Mouse (Mus musculus) 3T3-L1 (cell line): Measurements from ENCODE around the gene Tgm1.
A peak's percentile ranks its signal among the peaks of the same experiment; 100 is the strongest.

Experiments used
- DNase-seq: peaks from one replicate; pipeline ENCODE4 v3.0.0-alpha.2; 2015; ENCODE audit warnings: low read depth, low spot score

Tgm1 gene

DNA sequence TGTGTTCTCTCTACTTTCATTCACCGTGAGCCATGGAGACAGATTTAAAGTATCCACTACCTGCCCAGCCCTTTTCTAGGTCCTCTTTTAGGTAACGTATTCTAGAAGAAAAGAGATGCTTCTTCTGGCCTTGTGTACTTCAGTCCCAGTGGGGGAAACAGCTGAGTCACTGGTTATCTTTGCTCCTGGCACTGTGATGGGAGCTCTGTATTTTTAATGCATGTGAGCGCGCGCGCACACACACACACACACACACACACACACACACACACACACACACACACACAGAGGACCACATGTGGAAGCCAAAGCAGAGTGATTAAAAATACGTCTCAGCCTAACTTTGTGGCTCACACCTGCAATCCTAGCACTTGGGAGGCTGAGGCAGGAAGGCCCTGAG, 9.7 kb upstream of the Tgm1 start:
- no peak for DNase-seq

DNA sequence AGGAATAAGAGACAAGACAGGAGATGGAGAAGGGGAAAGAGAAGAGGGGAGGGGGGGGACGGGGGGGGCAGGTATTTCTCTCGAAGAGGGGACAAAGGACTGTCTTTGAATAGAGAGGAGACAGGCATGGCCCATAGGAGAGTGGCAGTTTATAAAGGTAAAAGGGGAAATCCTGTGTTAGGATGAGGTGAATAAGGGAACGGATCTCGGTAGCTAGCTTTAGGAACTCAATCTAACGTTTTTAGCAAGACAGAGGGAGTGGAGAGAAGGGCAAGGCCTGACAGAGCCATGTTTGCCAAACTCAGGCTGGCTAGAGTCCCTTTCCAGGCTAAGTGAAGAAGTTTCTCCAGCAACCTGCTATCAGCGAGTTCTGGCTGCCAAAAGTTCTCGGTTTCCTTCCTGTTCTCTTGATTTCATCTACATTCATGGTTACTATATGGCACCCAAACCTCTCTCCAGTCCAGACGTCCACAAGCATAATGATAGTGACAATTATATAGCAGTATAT, 8.8 kb upstream of the Tgm1 start:
- DNase-seq: no peak

DNA sequence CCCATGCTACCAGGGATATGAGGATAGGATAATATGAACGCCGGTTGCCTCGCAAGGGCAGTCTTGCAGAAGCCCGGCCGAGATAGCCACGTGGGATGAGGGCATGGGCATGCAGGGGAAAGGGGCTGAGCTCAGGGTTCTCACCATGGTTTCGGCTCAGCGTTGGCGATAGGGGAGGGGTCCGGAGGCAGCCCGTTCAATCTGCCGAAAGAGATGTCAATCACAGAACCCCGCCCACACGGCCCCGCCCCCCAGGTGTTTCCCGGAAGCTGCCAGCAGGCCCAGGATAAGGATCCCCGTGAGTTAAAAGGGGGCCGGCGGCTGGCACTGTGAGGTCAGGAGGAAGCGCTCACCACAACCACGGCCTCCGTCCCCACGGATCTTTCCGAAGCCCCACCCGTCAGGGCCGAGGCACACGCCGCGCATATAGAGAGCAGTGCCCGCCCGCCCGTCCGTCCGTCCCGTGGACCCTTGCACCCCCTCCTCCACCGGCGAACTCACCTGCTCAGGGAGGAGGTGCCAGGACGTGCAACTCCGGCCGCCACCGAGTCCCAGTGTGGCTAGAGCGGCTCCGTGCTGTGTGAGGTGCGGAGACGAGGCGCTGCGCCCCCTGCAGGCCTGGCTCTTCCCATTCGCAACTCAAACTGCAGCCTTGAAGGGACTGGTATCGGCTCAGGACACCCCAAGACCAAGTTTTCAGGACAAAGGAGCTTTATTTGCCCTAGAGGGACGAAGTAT, 8.1 kb upstream of the Tgm1 start, which contains the start of gene Rabggta:
Gene Rabggta (minus strand): TSS at position 564 of the 738 bp plus-strand sequence.
- peak; percentile 85 for DNase-seq

DNA sequence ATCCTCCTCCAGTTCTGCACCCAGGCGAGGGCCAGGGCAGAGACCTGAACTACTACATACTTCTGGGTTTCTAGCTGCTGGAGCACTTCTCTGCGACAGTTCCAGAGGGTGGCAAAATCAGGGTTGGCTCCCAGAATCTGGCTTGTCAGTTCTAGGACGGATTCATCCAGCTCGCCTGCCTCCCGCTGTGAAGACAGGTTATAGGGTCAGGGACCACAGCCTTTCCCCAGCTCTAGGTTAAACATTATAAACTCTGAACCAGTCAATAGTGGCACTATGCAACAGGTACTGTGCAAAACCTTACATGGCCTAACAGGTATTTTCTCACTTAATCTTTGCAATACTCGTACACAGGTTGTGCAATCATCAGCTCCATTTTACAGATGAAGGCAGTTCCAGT, 7.3 kb upstream of the Tgm1 start:
- DNase-seq: no peak

DNA sequence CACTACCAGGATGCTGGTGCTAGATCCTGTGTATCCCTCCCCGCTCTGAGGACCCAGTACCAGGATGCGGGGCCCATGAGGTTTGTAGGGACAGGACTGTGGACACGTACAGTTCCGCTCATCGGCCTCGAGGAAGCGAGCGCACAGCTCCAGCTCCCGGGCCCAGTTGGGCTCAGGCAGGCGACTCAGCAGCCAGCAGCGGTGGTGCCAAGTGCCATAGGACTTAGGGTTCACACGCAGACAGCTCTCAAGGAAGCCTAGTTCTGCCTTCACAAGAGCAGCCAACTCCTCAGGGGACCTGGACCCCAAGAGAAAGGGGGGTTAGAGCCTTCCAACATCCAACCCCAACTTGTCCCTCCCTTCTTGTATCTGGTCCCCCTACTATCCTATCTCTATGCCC, 6.9 kb upstream of the Tgm1 start:
- no peak for DNase-seq

DNA sequence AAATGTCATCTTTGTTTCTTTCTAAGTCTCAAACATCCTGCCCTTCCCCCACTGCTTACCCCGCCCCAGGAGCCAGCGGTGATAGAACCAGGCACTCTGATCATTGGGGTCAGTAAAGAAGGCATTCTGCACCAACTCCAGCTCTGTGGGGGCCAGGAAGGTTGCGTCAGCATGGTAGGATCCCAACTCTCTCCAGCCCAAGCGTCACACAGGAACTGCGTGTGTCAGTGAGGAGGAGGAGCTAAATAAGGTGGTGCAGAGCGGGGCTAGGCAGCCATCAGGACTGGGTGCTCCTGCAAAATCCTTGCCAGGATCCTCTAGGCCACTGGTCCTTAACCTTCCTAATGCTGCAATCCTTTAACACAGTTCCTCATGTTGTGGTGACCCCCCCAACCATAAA, 6.0 kb upstream of the Tgm1 start:
- no peak for DNase-seq

DNA sequence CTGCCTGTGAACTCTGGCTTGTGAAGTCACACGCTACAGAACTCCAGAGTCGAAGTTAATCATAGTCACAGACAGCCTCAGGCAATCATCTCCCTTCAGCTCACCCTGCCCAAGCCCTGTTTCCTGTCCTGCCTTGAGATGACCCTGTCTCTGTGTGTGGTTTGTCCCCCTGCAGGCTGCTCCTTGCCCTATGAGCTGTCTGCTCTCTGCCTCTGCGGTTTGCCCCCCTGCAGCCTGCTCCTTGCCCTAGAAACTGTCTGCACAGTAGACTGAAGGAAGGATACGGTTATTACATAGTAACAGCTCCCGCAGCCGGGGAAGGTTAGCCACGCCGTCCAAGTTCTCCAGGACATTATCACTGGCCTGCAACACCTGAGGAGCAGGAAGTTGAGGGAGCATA, 3.2 kb upstream of the Tgm1 start:
- DNase-seq: no peak

DNA sequence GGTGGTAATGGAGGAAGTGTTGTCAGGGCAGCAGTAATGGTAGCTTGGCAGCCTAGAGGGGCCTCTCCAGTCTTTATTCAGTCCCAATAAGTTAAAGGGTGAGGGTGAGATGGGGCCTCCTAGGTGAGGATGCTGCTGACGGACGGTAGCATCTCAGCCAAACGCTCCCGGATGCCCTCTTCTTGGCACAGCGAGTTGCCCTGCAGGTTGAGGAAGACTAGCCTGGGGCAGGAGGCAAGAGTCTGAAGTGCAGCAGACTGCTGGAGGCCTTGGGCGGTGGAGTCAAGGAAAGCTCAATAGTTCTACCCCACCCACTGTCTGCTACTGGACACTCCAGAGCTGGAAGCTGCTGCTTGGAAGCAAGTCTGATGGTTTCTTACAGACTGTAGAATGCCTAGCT, 2.5 kb upstream of the Tgm1 start:
- no peak for DNase-seq

DNA sequence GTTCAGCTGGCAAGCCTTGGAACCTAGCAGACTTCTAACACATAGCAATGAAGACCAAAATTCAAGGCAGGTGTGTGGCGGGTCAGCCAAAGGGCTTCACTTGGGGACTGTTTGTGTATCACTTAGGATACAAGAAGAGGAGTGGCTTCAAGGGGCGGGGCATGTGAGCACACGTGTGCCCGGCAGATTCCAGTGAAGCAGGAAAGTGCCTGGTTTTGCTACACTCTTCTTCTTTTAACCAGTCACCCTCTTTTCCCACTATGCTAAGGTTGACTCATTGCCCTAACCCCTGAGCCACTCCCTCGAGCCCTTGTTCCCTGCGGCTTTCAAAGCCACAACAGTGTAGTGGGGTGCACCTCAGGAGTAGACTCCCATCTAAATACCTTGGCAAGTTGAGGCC, 1.2 kb upstream of the Tgm1 start:
- DNase-seq: peak; percentile 33

DNA sequence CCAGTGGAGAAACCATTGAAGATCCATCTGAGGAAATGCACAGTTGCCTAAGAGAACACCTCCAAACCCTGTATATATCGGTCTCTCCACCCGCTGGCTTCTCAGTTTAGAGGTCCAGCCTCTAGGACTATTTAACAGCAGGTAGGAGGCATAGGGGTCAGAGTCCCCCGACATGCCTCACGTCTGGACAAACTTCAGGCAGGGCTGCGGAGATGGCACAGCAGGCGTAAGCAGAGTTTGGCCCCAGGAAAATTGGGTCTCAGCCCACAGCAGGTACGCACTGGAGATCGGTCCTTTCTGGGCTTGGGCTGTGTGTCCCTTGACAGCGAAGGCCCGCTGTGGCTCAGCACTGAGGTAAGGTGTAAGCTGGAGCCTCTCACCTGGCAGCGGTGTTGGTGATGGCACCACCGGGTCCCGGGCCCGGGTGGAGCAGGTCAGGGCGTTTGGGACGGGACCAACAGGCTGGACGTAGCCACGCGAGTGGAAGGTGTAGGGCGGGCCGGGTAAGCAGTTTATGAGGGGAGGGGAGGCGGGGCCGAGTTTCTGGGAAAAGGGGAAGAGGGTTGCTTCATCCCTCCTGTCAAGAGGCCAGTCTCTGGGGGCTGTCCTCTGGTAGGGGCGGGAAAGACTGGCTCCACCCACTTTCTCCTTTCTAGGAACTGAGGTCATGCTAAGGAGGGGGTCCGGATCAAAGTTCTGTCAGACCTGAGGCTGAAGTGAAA, 558 bp downstream of the Tgm1 start:
- no peak for DNase-seq

DNA sequence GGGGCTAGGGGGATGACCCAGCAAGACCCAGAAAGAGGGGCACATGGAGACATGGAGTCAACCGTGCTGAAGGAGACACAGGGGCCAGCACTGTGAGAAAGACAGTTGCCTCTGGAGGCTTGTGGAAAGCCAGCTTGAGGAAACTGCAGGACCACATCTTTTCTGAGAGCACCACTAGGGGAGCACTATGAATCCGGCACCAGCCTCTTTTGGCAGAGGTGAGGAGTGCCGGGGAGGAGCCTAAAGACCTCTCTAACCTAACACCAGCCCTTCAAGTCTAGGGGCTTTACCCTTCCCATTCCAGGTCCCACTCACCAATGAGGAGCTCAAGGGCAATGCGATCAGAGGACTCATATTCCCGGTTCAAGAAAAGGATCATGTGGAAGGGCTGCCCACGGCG, 1.9 kb downstream of the Tgm1 start:
- DNase-seq: no peak

DNA sequence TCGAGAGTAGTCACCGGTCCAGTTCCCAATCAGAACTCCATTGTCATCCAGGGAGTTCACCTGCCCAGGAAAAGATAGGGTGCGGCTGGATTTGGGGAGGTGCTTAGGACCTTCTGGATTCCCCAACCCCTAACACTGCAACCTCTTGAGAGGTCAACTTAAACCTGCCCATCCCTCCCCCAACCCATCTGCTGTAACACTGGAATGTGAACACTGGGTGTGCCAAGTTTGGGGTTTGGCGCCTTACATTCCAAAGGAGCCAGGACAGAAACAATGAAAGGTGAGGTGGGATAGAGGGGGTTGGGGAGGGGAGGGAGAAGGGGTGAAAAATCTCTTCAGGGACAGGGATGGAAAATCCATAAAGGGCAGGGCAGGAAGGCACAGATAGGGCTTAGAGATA, 4.2 kb downstream of the Tgm1 start:
- no peak for DNase-seq

DNA sequence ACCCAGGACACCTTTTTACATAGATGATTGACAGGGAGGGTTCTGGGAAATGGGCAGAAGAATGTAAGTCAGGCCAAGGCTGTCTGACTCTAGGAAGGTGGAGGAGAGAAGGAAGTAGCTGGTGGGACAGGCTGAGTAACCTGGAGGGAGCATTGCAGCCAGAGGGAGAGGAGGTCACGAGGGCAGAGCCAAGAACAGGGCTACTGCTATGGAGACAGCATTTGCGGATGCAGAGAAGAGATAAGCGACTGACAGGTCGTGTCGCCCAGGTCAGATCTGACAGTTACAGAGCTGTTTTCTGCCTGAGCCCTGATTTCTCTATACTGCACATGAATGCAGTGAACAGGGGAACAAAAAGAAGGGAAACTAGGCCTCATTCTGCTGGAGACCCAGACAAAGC, 6.3 kb downstream of the Tgm1 start:
- DNase-seq: no peak

DNA sequence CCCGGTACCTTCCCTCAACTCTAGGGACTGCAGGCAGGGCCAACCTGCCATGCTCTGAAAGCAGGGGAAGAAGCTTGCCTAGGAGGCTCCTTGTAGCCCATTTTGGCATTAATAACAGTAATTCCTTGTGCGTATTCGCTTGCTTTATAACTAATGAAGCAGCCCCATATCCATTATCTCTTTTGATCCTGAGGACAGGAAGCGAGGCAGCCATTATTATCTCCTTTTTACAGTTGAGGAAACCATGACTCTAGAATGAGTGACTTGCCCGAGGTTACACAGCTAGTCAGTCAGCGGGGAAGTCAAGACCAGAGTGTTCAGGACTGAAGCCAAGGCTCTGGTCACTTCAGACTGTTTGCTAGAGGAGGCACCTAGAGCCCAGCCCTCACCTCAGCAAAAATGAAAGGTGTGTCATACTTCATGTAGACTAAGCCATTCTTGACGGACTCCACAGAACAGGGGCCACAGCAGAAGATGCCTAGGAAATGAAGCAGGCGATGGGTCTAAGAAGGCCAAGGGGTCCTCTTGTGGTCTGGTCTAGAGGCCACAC, 7.6 kb downstream of the Tgm1 start:
- no peak for DNase-seq

DNA sequence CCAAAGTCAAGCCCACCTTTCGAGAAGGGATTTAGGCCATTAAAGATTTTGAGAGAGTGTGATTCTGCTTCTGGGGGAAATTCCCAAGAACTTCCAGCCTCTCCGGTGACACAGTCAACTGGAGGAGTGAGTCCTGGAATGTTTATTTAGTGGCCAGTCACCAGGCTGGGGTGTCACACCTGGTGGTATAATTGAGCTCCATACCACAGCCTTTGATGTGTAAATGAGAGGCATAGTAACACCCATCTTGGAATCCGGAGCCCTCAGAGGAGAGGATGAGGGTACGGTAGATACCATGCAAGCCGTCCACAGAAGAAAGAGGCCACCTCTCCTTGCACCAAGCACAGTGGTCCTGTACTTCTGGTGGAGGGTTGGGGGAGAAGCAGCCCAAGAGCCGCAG, 11.0 kb downstream of the Tgm1 start:
- DNase-seq: no peak

DNA sequence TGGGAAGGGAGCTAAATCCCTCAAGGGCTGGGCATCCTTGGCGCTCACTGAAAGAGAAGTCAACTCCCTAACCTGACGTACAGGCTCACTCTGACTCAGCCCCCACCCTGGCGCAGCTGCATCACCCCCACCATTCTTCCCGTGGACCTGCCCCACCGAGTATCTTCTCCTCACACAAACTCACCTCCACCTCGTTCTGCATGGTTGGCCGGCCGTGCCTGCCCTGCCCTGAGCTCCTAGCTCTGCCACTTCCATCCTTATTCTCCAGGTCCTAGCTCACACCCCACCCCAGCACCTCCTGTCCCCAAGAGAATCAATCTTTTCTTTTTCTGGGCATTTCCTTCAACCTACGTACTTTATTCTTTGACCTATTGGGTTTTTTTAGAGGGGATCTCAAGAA, 12.6 kb downstream of the Tgm1 start:
- DNase-seq: no peak

DNA sequence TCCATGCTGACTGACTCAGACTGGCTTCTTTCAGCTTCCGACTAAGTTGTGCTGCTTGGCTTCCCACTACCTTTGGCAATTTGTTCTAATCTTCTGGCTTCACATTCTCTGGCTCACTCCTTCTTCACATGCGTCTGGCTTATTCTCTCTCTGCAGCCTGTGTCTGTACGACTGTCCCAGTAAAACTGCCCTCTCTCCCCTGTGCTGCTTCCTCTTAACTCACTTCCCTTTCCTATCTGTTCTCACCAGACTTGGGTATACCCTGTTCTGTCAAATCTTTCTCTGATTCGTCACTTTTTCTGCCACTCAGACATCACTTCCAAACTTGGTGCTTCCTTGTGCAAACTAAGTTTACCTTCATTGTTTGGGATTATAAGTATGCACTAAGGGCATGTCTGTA, 16.5 kb downstream of the Tgm1 start:
- no peak for DNase-seq

DNA sequence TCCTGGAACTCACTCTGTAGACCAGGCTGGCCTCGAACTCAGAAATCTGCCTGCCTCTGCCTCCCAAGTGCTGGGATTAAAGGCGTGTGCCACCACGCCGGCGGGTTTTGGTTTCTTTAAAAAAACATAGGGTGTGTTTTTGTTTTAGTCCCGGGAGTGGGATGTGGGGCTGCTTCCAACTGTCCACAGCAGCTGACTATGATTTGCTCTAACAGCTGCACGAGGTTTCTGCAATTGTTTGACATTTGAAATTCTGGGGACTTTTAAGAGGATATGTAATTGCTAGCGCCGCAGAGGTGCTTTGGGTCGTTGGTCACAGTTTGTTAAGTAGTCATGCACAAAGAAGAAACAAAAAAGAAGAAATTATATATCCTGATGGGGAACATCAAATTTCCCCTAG, 24.3 kb downstream of the Tgm1 start:
- DNase-seq: no peak

DNA sequence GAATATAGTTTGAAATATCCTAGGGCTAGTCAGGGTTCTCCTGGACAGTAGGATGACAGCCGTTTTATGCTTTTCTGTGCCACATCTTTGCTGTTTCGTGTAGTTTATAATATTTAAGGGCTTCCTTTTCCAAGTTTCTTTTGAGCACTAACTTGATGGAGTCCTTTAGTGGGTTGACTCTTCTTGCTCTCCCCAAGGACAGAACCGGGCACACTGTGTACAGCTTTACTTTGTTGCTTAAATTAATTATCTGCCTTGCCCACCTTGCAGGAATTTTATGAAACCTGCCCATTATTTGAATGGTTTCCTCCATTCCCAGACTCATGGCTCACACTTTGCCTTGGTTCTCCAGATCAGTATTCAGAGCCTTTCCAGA, 31.6 kb downstream of the Tgm1 start:
- DNase-seq: no peak

DNA sequence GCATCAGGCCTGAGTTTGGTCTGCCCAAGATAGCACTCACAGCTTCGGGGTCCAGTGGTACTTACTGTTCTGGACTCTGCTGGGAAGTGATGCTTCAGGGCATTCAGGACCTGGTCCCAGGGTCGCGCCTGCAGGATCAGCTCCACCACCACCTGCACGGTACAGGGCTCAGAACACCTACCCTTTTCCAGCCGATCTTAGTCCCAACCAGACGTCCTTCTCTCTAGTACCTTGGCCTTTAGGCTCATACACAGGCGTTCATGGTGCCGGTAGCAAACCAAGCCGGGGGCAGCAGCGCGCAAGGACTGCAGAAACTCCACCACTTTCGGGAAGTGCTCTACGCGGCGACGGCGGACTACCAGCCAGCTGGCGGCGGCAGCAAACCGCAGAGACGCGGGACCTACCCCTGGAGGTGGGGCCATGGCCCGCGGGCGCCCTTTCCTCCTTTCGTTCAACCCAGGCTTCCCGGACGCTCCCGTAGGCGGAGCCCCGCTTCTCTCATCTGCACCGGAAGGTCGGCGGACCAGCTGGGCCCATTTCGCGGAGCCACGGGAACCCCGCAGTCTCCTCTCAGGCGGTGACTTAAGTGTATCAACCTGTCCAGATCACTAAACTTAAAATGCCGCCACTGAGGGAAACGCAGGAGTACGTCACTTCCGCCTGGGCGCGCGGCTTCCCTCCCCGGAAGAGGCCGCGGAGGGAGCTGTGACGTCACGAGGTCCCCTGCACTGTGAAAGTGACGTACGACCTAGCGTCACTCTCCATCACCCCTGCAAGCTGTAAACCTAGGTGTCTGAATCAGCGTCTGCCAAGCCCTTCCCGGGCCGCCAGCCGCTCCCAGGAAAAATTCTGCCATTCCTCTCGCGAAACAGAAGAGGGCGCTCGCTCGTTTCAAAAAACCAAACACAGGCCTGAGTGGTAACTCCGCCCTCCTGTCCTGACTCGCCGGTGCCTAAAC, 32.3 kb downstream of the Tgm1 start, which contains the start of gene Tinf2:
Gene Tinf2 (minus strand): TSS at position 661 of the 958 bp plus-strand sequence.
- DNase-seq: peak; percentile 92

DNA sequence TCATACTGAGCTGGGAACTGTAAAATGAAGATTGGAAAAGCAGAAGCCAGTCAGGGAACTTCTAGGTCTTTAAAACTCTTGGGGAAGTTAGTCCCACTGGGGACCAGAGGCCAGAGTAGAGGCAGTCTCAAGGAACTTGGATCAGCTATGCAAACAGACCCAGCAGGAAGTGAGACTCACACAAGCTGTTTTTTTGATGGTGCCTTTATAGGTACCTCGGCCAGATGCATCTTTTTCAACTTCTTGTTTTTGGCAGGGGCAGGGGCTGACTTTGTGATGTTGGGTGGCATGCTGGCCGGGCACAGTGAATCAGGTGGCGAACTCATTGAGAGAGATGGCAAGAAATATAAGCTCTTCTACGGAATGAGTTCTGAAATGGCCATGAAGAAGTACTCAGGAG, 36.1 kb downstream of the Tgm1 start:
- no peak for DNase-seq

DNA sequence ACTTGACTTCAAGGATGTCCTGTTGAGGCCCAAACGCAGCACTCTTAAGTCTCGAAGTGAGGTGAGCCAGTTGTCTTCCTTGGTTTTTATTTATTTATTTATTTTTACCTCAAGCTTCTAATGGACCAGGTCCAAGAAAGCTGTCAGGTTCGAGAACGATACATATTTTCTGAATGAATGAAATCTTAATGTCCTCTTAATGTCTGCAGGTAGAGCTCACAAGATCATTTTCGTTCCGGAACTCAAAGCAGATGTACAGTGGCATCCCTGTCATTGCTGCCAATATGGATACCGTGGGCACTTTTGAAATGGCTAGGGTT, 41.0 kb downstream of the Tgm1 start:
- no peak for DNase-seq
